Mouse (Mus musculus): ENCODE data around the gene Pik3r1. TPM values are rescaled to one million over a fixed set of nuclear protein-coding genes. Genes with fewer than 3 reads are reported as not detected.

Gene Pik3r1
- polyA plus RNA-seq, 1 experiment from 2014 or later: 34.1 TPM

- H3K27me3 ChIP-seq: no peaks in the 10 kb centered on the region
- no peak for ATAC-seq
- H3K27ac ChIP-seq: no peak overlapping the region
- no peaks in the 10 kb centered on the region for H3K4me1 ChIP-seq (replicated peaks)
- H3K4me3 ChIP-seq (replicated peaks): no peak overlapping the region
- no peaks in the 10 kb centered on the region for H3K9me3 ChIP-seq
- H3K36me3 ChIP-seq: peaks cover 3% of the 10 kb centered on the region
- no peak overlapping the region for H3K9ac ChIP-seq (replicated peaks)
- H3K4me2 ChIP-seq (replicated peaks): no peak overlapping the region
- 86% methylated on average over 12 of the region's 12 CpGs for WGBS
Observed at GRCm38 (mm10) chr13:101713429-101714088, 54.5 kb downstream of the Pik3r1 start.

GRCm38 (mm10) chr13:101712720-101713428 is 55.1 kb downstream of the Pik3r1 start:
- Histone ChIP-seq H3K36me3 (peaks cover 10% of the 10 kb centered on the region), H3K4me2 (replicated peaks) (no peak overlapping the region), H3K27ac (no peak overlapping the region), H3K4me1 (replicated peaks) (no peaks in the 10 kb centered on the region), H3K9ac (replicated peaks) (no peak overlapping the region), H3K27me3 (no peaks in the 10 kb centered on the region), H3K9me3 (no peaks in the 10 kb centered on the region), H3K4me3 (replicated peaks) (no peak overlapping the region)
- WGBS: 91% methylated on average over 9 of the region's 9 CpGs
- no peak for ATAC-seq

- H3K4me1 ChIP-seq (replicated peaks): no peaks in the 10 kb centered on the region
- H3K27me3 ChIP-seq: no peaks in the 10 kb centered on the region
- H3K36me3 ChIP-seq: peaks cover 11% of the 10 kb centered on the region
- H3K9ac ChIP-seq (replicated peaks): no peak overlapping the region
- WGBS: 92% methylated on average over 9 of the region's 9 CpGs
- H3K9me3 ChIP-seq: no peaks in the 10 kb centered on the region
- ATAC-seq: no peak
- H3K27ac ChIP-seq: no peak overlapping the region
- no peak overlapping the region for H3K4me3 ChIP-seq (replicated peaks)
- no peak overlapping the region for H3K4me2 ChIP-seq (replicated peaks)
Observed at GRCm38 (mm10) chr13:101712099-101712498, 55.9 kb downstream of the Pik3r1 start.

GRCm38 (mm10) chr13:101711301-101711700 is 56.7 kb downstream of the Pik3r1 start:
- Histone ChIP-seq H3K9ac (replicated peaks) (no peak overlapping the region), H3K4me1 (replicated peaks) (no peaks in the 10 kb centered on the region), H3K4me2 (replicated peaks) (no peak overlapping the region), H3K4me3 (replicated peaks) (no peak overlapping the region), H3K27ac (no peak overlapping the region), H3K36me3 (peaks cover 11% of the 10 kb centered on the region), H3K27me3 (no peaks in the 10 kb centered on the region), H3K9me3 (no peaks in the 10 kb centered on the region)
- ATAC-seq: no peak
- WGBS: 98% methylated on average over 2 of the region's 2 CpGs

GRCm38 (mm10) chr13:101709788-101710187 is 58.2 kb downstream of the Pik3r1 start:
- H3K27me3 ChIP-seq: no peaks in the 10 kb centered on the region
- H3K27ac ChIP-seq: no peak overlapping the region
- H3K4me2 ChIP-seq (replicated peaks): no peak overlapping the region
- H3K9ac ChIP-seq (replicated peaks): no peak overlapping the region
- no peaks in the 10 kb centered on the region for H3K9me3 ChIP-seq
- H3K36me3 ChIP-seq: peaks cover 11% of the 10 kb centered on the region
- no peak for ATAC-seq
- 72% methylated on average over 3 of the region's 3 CpGs for WGBS
- H3K4me1 ChIP-seq (replicated peaks): no peaks in the 10 kb centered on the region
- H3K4me3 ChIP-seq (replicated peaks): no peak overlapping the region

- no peak overlapping the region for H3K27ac ChIP-seq
- ATAC-seq: no peak
- 93% methylated on average over 9 of the region's 9 CpGs for WGBS
- H3K9ac ChIP-seq (replicated peaks): no peak overlapping the region
- peaks cover 18% of the 10 kb centered on the region for H3K36me3 ChIP-seq
- no peak overlapping the region for H3K4me2 ChIP-seq (replicated peaks)
- no peaks in the 10 kb centered on the region for H3K4me1 ChIP-seq (replicated peaks)
- H3K27me3 ChIP-seq: no peaks in the 10 kb centered on the region
- no peak overlapping the region for H3K4me3 ChIP-seq (replicated peaks)
- H3K9me3 ChIP-seq: no peaks in the 10 kb centered on the region
Observed at GRCm38 (mm10) chr13:101707226-101707625, 60.8 kb downstream of the Pik3r1 start.

- Histone ChIP-seq H3K9ac (replicated peaks) (no peak overlapping the region), H3K36me3 (peaks cover 24% of the 10 kb centered on the region), H3K27me3 (no peaks in the 10 kb centered on the region), H3K4me1 (replicated peaks) (no peaks in the 10 kb centered on the region), H3K4me3 (replicated peaks) (no peak overlapping the region), H3K9me3 (no peaks in the 10 kb centered on the region), H3K4me2 (replicated peaks) (no peak overlapping the region), H3K27ac (no peak overlapping the region)
- WGBS: 85% methylated on average over 7 of the region's 7 CpGs
- ATAC-seq: no peak
Observed at GRCm38 (mm10) chr13:101706426-101706825, 61.6 kb downstream of the Pik3r1 start.

GRCm38 (mm10) chr13:101702096-101702775 is 65.8 kb downstream of the Pik3r1 start:
- H3K9me3 ChIP-seq: no peaks in the 10 kb centered on the region
- H3K36me3 ChIP-seq: peaks cover 24% of the 10 kb centered on the region; the same call in 1 of the 2 replicates
- H3K4me2 ChIP-seq (replicated peaks): no peak overlapping the region
- no peak overlapping the region for H3K4me3 ChIP-seq (replicated peaks)
- H3K9ac ChIP-seq (replicated peaks): no peak overlapping the region
- no peak for ATAC-seq
- H3K27ac ChIP-seq: no peak overlapping the region
- peaks cover 24% of the 10 kb centered on the region for H3K4me1 ChIP-seq (replicated peaks)
- no peaks in the 10 kb centered on the region for H3K27me3 ChIP-seq
- WGBS: 93% methylated on average over 14 of the region's 14 CpGs

- no peak overlapping the region for H3K27ac ChIP-seq
- WGBS: 90% methylated on average over 8 of the region's 8 CpGs
- H3K4me2 ChIP-seq (replicated peaks): no peak overlapping the region
- ATAC-seq: no peak
- no peaks in the 10 kb centered on the region for H3K9me3 ChIP-seq
- H3K4me1 ChIP-seq (replicated peaks): peaks cover 24% of the 10 kb centered on the region
- H3K27me3 ChIP-seq: no peaks in the 10 kb centered on the region
- H3K9ac ChIP-seq (replicated peaks): no peak overlapping the region
- no peak overlapping the region for H3K4me3 ChIP-seq (replicated peaks)
- H3K36me3 ChIP-seq: peaks cover 24% of the 10 kb centered on the region; the same call in 1 of the 2 replicates
Observed at GRCm38 (mm10) chr13:101701632-101702031, 66.4 kb downstream of the Pik3r1 start.

- ATAC-seq: no peak
- Histone ChIP-seq H3K4me1 (replicated peaks) (peaks cover 31% of the 10 kb centered on the region), H3K27ac (no peak overlapping the region), H3K9ac (replicated peaks) (no peak overlapping the region), H3K4me3 (replicated peaks) (no peak overlapping the region), H3K27me3 (no peaks in the 10 kb centered on the region), H3K9me3 (no peaks in the 10 kb centered on the region), H3K4me2 (replicated peaks) (no peak overlapping the region), H3K36me3 (peaks cover 24% of the 10 kb centered on the region; the same call in 1 of the 2 replicates)
- 45% methylated on average over 5 of the region's 5 CpGs for WGBS
Observed at GRCm38 (mm10) chr13:101699742-101700141, 68.3 kb downstream of the Pik3r1 start.

- WGBS: 88% methylated on average over 5 of the region's 5 CpGs
- Histone ChIP-seq H3K9ac (replicated peaks) (no peak overlapping the region), H3K9me3 (no peaks in the 10 kb centered on the region), H3K4me2 (replicated peaks) (no peak overlapping the region), H3K27ac (no peak overlapping the region), H3K4me3 (replicated peaks) (no peak overlapping the region), H3K27me3 (no peaks in the 10 kb centered on the region), H3K4me1 (replicated peaks) (peaks cover 47% of the 10 kb centered on the region), H3K36me3 (peaks cover 24% of the 10 kb centered on the region; the same call in 1 of the 2 replicates)
- no peak for ATAC-seq
Observed at GRCm38 (mm10) chr13:101697966-101698365, 70.1 kb downstream of the Pik3r1 start.

GRCm38 (mm10) chr13:101697461-101697860 is 70.6 kb downstream of the Pik3r1 start:
- H3K4me2 ChIP-seq (replicated peaks): no peak overlapping the region
- H3K27ac ChIP-seq: no peak overlapping the region
- no peaks in the 10 kb centered on the region for H3K27me3 ChIP-seq
- H3K9me3 ChIP-seq: no peaks in the 10 kb centered on the region
- H3K4me1 ChIP-seq (replicated peaks): peaks cover 52% of the 10 kb centered on the region
- H3K4me3 ChIP-seq (replicated peaks): no peak overlapping the region
- peaks cover 19% of the 10 kb centered on the region; the same call in 1 of the 2 replicates for H3K36me3 ChIP-seq
- ATAC-seq: no peak
- no peak overlapping the region for H3K9ac ChIP-seq (replicated peaks)
- WGBS: 52% methylated on average over 5 of the region's 5 CpGs
